Mouse (Mus musculus): ENCODE measurements around the gene Rab12.

- TF ChIP-seq EP300 (IDR thresholded peaks at IDR 0.05), result peak; percentile 68
- TF ChIP-seq CTCF (IDR thresholded peaks at IDR 0.05), result no peak; the same call in 1 of the 2 replicates
Measured at GRCm38 (mm10) chr17:66510221-66510683, 9.3 kb downstream of the Rab12 start.

All from lung, postnatal 0 days (tissue).